Mouse (Mus musculus) liver, adult (tissue): ENCODE data around the gene Pgbd1.

Experiments used
- GATA4 ChIP-seq: IDR thresholded peaks from 2 replicates; pipeline ENCODE4 v1.6.1; 2014; ENCODE audit warnings: mild to moderate bottlenecking, low read length; ENCODE audit not compliant: insufficient replicate concordance

Pgbd1 gene

DNA sequence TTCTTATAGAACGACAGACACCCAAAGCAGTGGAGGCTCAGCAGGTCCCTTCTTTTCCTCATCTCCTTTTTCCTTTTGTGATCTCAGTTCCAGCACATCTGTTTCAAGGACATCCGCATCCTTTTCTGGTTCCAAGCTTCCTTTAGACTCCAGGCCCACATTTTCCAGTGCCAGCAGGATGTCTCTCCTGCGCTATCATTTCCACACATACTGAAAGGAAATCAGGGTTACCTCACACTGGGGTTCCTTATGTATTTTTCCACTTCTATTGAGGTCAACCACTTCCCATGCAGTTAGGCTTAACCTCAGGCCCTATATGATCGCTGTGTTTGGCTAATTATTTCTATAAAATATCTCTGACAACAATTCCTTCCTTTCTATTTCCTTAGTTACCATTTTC is 5.4 kb downstream of the Pgbd1 start:
- TF ChIP-seq GATA4 = no peak

DNA sequence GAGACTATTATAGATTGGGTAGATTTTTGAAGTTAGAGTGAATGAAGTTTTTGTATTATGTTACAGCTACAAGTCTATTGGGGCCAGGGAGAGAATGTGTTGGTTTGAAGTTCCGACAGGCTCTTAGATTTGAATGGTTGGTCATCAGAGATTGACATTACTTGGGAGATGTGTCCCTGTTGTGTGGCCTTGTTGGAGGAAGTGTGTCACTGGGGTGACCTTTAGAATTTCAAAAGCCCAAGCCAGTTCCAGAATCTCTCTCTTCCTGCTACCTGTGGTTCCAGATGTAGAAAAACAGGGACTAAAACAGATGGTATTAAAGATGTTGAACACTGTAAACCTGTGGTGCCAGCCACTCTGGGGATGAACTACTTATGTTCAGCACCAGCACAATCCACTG is 13.2 kb downstream of the Pgbd1 start:
- no peak for TF ChIP-seq GATA4

DNA sequence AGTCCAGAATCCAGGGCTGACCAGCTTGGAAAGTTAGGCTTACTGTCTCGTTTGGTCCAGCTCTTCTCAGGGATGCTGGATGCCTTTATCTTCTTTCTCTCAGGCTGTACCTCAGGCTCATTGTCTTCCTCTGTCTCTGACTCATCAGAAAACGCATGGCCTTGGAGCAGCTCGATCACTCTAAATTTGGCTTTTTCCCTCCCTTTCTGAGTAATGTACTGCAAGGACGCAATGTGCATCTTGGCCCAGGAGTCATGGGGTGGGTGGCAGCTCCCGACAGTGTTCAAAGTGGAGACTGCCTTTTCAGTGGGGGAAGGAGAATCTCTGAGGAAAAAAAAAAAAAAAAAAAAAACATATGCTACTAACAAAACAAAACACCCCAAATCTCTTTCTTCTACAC is 17.6 kb downstream of the Pgbd1 start:
- no peak for TF ChIP-seq GATA4

- TF ChIP-seq GATA4 = no peak
Measured at GRCm38 (mm10) chr13:21418865-21419264, 22.0 kb downstream of the Pgbd1 start.

- TF ChIP-seq GATA4 = no peak
Measured at GRCm38 (mm10) chr13:21417298-21418010, 23.4 kb downstream of the Pgbd1 start.

- no peak for TF ChIP-seq GATA4
Measured at GRCm38 (mm10) chr13:21415750-21416149, 25.1 kb downstream of the Pgbd1 start.

DNA sequence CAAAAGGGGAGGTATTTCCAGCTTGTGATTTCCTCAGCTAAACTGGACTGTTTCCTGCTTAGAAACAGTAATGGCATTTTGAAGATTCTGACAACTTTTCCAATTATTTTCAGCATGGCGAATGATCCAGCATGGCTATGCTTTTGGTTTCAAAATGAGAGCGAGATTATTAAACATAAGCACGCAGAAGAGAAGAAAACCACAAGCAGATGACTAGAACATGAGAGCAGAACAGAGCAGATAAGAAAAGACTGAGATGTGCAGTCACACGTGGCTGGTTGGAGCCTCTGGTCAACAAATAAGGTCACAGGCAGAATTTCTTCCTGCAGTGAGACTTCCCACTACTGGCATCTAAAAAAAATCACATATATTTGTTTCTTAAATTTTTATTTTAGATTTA is 25.6 kb downstream of the Pgbd1 start:
- TF ChIP-seq GATA4 = no peak

DNA sequence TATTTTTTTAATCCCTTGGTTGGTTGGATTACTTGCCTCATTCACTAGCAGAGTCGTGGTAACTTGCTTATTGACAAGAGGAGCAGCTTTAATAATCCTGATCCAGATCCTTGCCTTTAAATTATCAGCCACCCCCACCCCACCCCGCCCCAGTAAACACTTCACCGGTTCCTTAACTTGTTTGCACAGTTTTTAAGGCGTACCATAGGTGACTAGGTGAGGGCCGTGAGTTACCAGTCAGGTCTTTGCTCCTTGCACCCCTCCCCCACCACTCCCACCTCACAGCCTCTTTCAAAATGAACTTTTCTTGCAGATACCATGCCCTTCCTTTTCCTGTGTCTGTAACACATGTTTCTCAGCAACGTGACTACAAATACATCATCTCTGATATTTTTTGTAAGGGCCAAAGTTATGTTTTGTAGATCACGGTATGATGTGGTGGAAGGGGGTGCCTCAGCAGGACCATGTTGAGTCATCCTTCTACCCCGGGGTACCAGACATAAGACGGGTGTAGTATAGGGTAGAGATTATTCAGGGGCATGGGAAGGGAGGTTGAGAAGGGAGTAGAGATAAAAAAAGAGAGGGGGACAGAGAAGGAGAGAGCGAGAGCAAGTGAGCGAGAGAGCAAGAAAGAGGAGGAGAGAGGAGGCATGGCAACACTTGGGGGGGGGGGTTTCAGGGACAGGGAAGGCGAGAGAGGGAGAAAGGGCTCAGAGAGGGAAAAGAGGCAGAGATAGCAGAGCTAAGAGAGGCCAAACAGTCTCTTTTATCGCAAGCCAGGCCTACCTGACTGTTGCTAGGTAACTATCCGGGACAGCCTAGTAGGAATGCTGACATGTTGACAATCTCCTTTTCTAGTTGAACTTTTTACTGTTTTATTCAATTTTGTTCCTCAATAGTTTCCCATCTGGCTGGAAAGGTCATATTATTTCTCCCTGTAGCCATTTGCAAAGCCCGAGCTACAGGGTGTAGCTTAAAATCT is 26.3 kb downstream of the Pgbd1 start:
- no peak for TF ChIP-seq GATA4

- no peak for TF ChIP-seq GATA4
Measured at GRCm38 (mm10) chr13:21408805-21409459, 31.9 kb downstream of the Pgbd1 start.

DNA sequence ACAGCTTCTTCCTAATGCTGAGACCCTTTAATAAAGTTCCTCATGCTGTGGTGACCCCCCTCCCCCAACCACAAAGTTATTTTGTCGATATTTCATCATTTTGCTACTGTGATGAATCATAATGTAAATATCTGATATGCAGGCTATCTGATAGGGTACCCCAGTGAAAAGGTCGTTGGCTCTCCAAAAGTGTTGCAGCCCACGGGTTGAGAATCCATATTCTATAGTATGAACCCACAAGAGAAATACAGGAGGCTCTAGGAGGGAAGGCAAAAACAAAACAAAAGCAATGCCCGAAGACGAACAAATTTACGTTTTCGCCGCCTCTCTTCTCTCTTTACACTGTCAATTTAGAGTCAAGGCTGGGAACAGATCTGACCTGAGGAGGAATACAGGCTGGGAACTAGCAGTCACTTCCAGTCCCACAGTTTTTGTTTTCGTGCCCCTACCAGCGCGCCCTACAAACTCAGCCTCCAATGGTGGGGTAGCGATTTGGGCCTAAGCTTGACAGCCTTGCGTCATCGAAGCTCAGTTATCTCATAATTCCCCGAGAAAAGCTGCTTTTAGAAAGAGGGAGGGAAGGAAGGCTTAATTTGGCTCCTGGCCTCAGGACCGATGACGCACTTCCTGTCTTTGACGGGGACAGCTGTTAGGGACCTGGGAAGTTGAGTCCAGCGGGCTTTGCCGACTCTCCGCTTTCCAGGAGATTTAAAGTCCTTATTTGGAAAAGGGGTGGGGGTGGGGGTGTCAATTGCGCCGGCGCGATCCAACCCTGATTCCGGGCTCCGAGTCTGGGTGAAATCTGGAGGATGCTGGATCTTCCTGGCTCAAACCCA is 32.7 kb downstream of the Pgbd1 start:
- peak; percentile 47; the same call in 1 of the 2 replicates for TF ChIP-seq GATA4

DNA sequence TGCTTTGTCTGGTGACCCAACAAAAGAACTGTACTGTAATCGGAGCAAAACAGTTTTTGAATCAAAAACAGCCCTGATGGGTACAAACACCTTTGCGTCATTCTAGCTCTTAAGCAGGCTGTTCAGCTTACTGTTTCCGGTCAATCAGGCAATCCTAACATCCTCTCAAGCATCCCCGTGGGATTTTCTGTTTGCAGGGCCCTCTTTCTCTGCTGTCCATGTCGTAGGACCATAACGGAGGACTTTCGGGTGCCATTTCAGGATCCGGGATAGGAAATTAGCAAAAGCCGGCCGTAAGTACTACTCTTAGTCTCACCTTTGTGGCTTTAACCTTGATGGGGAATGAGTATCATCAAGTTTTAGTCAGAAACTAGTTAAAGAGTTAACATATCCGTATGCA is 33.5 kb downstream of the Pgbd1 start:
- TF ChIP-seq GATA4 = no peak

DNA sequence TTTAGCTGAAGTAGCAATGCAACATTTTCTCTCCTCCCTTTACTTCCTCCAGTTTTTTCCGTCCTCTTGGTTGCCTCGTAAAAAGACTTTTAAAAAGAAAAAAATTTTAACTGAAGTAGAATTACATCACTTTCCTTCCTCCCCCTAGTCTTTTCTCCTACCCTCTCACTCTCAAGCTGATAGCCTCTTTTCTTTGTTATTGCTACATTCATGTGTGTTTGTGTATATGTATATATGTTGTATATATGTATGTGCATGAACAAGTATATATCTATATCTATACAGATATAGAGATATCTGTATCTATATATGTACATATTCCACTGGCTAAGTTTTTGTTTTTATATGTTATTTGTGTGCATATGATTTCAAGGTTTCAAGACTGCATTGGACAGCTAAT is 38.0 kb downstream of the Pgbd1 start:
- TF ChIP-seq GATA4 = no peak

- TF ChIP-seq GATA4 = no peak
Measured at GRCm38 (mm10) chr13:21402287-21402846, 38.5 kb downstream of the Pgbd1 start, which contains the start of gene Zkscan3. Gene Zkscan3, minus strand, starts transcription at chr13:21402755.

DNA sequence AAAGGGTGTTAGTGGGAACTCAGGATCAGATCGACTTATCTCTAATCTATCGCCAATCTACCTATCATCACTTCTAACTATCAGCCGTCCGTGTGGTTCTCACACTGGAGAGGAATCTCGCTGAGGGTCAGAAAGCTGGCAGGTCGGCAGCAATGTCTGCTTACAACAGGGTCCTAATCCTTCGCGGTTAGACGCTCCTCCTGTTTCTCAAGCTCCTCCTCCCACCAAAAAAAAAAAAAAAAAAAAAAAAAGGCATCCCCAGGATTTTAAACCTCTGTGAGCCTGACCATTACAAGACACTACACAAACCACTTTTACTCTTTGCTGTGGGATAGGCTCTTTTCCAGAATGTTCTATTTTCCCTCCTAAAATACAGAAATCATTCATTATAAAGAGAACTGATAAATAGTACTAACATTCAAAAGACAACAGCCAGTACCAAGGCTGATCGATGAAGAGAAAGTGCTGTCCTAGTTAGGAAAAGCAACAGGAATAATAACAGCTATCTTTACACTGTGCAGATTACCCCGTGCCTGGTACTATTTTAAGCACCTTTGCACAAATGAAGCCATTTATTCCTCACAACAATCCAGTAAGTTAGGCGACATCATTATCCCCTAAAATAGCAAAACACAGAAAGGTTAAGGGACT is 39.1 kb downstream of the Pgbd1 start:
- no peak for TF ChIP-seq GATA4
